Mouse (Mus musculus) C2C12 (cell line): ENCODE measurements around the gene Ntn3. TPM values are rescaled to one million over a fixed set of nuclear protein-coding genes. Genes with fewer than 3 reads are reported as not detected.

Experiments
- H3K27me3 ChIP-seq: one replicate; pipeline ENCODE4 v1.6.1; 2011; ENCODE audit not compliant: control insufficient read depth, insufficient read depth, insufficient read length
- H3K36me3 ChIP-seq: one replicate; pipeline ENCODE4 v1.6.1; 2011; ENCODE audit not compliant: control insufficient read depth, insufficient read depth
- H3K4me3 ChIP-seq: one replicate; pipeline ENCODE4 v1.5.1; 2011; ENCODE audit warnings: mild to moderate bottlenecking, control low read depth; ENCODE audit not compliant: poor library complexity, insufficient read depth, severe bottlenecking
- H3K79me2 ChIP-seq: one replicate; pipeline ENCODE4 v1.6.1; 2011; ENCODE audit not compliant: control insufficient read depth, insufficient read depth
- H3K79me3 ChIP-seq: one replicate; pipeline ENCODE4 v1.6.1; 2011; ENCODE audit warnings: low read depth, control low read depth
- H3ac ChIP-seq: one replicate; pipeline ENCODE3; 2011; ENCODE audit warnings: low read depth; ENCODE audit not compliant: control insufficient read depth, insufficient read length
- CEBPB ChIP-seq: IDR thresholded peaks from one replicate; pipeline ENCODE4 v1.6.1; 2011; ENCODE audit warnings: low read depth, mild to moderate bottlenecking, control low read depth, moderate library complexity
- CTCF ChIP-seq: IDR thresholded peaks from one replicate; pipeline ENCODE4 v1.5.1; 2011; ENCODE audit not compliant: control insufficient read depth, insufficient read depth, insufficient read length
- FOSL1 ChIP-seq: IDR thresholded peaks from one replicate; pipeline ENCODE4 v1.8.0; 2011; ENCODE audit warnings: mild to moderate bottlenecking, low read length; ENCODE audit not compliant: poor library complexity, insufficient read depth, severe bottlenecking
- MAX ChIP-seq: IDR thresholded peaks from one replicate; pipeline ENCODE4 v1.6.1; 2011; ENCODE audit warnings: mild to moderate bottlenecking, control low read depth
- MYOD1 ChIP-seq: IDR thresholded peaks from one replicate; pipeline ENCODE4 v1.6.1; 2011; ENCODE audit warnings: low read depth; ENCODE audit not compliant: control insufficient read depth, insufficient read length
- MYOG ChIP-seq: IDR thresholded peaks from one replicate; pipeline ENCODE4 v1.6.1; 2011; ENCODE audit not compliant: control insufficient read depth, insufficient read length; ENCODE audit errors: extremely low read depth
- USF1 ChIP-seq: IDR thresholded peaks from one replicate; pipeline ENCODE4 v1.6.1; 2011; ENCODE audit warnings: low read depth, mild to moderate bottlenecking, control low read depth, moderate library complexity
- polyA plus RNA-seq: library from polyadenylated mRNA; unstranded; fragments of >200 nt; fragmentation: generic; extraction: Trizol; gene quantifications from one replicate; pipeline ENCODE4 v1.2.1, GENCODE M21; 2012; ENCODE audit warnings: missing spikeins

The Ntn3 gene
- polyA plus RNA-seq, 1 experiment: 0.26 TPM

GRCm38 (mm10) chr17:24192848-24193247 is 16.5 kb downstream of the Ntn3 start:
- Histone ChIP-seq H3K79me3 (no peaks in the 10 kb centered on the region), H3ac (no peak overlapping the region), H3K79me2 (no peaks in the 10 kb centered on the region), H3K36me3 (no peaks in the 10 kb centered on the region), H3K27me3 (no peaks in the 10 kb centered on the region), H3K4me3 (no peak overlapping the region)
- TF ChIP-seq CEBPB: no peak
- TF ChIP-seq CTCF: no peak

- TF ChIP-seq USF1: no peak
- no peak for TF ChIP-seq CTCF
- no peak for TF ChIP-seq MYOG
- no peak for TF ChIP-seq CEBPB
- TF ChIP-seq MAX: no peak
- no peak for TF ChIP-seq FOSL1
- no peaks in the 10 kb centered on the region for H3K79me2 ChIP-seq
- no peaks in the 10 kb centered on the region for H3K79me3 ChIP-seq
- no peaks in the 10 kb centered on the region for H3K36me3 ChIP-seq
- no peak overlapping the region for H3ac ChIP-seq
- H3K27me3 ChIP-seq: no peaks in the 10 kb centered on the region
- H3K4me3 ChIP-seq: no peak overlapping the region
Observed at GRCm38 (mm10) chr17:24191481-24191880, 17.9 kb downstream of the Ntn3 start.

GRCm38 (mm10) chr17:24190934-24191333 is 18.4 kb downstream of the Ntn3 start:
- no peak overlapping the region for H3K4me3 ChIP-seq
- no peaks in the 10 kb centered on the region for H3K79me2 ChIP-seq
- no peak for TF ChIP-seq CTCF
- TF ChIP-seq FOSL1: no peak
- TF ChIP-seq CEBPB: no peak
- no peak for TF ChIP-seq MYOD1
- TF ChIP-seq MAX: no peak
- no peak for TF ChIP-seq USF1
- TF ChIP-seq MYOG: no peak
- no peaks in the 10 kb centered on the region for H3K27me3 ChIP-seq
- H3K36me3 ChIP-seq: no peaks in the 10 kb centered on the region
- H3ac ChIP-seq: no peak overlapping the region
- no peaks in the 10 kb centered on the region for H3K79me3 ChIP-seq

- TF ChIP-seq FOSL1: no peak
- no peak for TF ChIP-seq CEBPB
- TF ChIP-seq USF1: no peak
- no peak for TF ChIP-seq CTCF
- TF ChIP-seq MYOD1: no peak
- no peak for TF ChIP-seq MYOG
- TF ChIP-seq MAX: no peak
- H3K36me3 ChIP-seq: no peaks in the 10 kb centered on the region
- no peak overlapping the region for H3ac ChIP-seq
- no peaks in the 10 kb centered on the region for H3K27me3 ChIP-seq
- no peaks in the 10 kb centered on the region for H3K79me3 ChIP-seq
- H3K79me2 ChIP-seq: no peaks in the 10 kb centered on the region
- H3K4me3 ChIP-seq: no peak overlapping the region
Observed at GRCm38 (mm10) chr17:24174259-24174658, 35.1 kb downstream of the Ntn3 start.

DNA sequence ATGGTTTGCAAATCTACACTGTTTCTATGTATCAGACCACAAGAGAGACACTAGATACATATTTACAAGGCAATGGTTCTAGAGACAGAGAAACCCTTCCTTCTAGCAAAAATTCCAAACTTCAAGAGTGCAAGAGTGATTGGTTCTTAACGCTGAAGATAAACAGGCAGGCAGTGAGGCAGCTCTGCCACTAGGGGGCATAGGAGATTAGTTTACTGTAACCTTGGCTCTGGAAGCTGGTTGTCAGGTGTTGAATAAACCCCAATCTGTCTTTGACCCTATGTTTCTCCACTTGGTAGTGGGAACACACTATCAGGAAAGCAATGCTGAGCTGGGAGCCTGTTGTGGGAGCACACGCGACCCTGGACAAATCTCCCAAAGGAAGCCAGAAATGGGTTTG is 35.9 kb downstream of the Ntn3 start:
- peak; percentile 71 for TF ChIP-seq CTCF
- TF ChIP-seq USF1: no peak
- H3K36me3 ChIP-seq: no peaks in the 10 kb centered on the region
- no peak overlapping the region for H3ac ChIP-seq
- H3K79me2 ChIP-seq: peaks cover 8% of the 10 kb centered on the region
- H3K79me3 ChIP-seq: peaks cover 5% of the 10 kb centered on the region
- H3K4me3 ChIP-seq: no peak overlapping the region
- no peaks in the 10 kb centered on the region for H3K27me3 ChIP-seq

GRCm38 (mm10) chr17:24171738-24172137 is 37.6 kb downstream of the Ntn3 start:
- Histone ChIP-seq H3K79me3 (peaks cover 22% of the 10 kb centered on the region), H3K79me2 (peaks cover 25% of the 10 kb centered on the region), H3ac (no peak overlapping the region), H3K4me3 (no peak overlapping the region), H3K36me3 (peaks cover 10% of the 10 kb centered on the region), H3K27me3 (no peaks in the 10 kb centered on the region)
- TF ChIP-seq CTCF: no peak
- TF ChIP-seq MAX: no peak
- no peak for TF ChIP-seq MYOG
- no peak for TF ChIP-seq MYOD1
- no peak for TF ChIP-seq CEBPB
- no peak for TF ChIP-seq FOSL1
- no peak for TF ChIP-seq USF1
